Mouse (Mus musculus): ENCODE measurements around the gene Olfr60.

DNA sequence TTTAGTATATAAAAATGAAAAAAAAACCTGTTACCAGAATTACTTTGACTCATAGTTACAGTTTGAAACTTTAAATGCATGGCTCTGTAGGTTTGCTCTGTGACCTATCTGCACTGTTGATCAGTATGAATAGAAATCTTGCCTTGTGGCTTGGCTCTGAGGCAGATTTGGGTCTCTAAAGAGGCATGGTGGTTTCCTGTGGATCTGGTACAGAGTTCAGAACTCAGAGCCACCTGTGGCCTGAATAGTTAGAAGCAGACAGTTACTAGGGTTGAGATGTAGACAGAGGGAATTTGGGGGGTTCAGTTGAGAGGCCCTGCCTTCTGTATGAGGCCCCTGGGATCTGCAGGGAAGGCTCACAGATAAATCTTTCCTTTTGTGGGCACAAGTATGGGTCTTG, 40.3 kb downstream of the Olfr60 start:
- TF ChIP-seq CTCF (conservative IDR thresholded peaks at IDR 0.05; ENCODE audit: insufficient read depth, insufficient read length, low read depth, low read length) (no peak), POLR2A (IDR thresholded peaks at IDR 0.05; ENCODE audit: low read depth, low read length) (no peak)

All from kidney, adult 2 months (tissue).